Mouse (Mus musculus): ENCODE data around the gene Gm19402. TPM values are rescaled to one million over a fixed set of nuclear protein-coding genes. Genes with fewer than 3 reads are reported as not detected.

Gene Gm19402
- not detected for total RNA-seq (2023)

GRCm38 (mm10) chr10:77690356-77690807 is at the start of gene Gm19402:
TSS of gene Gm19402 (minus strand) at chr10:77690757.

DNA sequence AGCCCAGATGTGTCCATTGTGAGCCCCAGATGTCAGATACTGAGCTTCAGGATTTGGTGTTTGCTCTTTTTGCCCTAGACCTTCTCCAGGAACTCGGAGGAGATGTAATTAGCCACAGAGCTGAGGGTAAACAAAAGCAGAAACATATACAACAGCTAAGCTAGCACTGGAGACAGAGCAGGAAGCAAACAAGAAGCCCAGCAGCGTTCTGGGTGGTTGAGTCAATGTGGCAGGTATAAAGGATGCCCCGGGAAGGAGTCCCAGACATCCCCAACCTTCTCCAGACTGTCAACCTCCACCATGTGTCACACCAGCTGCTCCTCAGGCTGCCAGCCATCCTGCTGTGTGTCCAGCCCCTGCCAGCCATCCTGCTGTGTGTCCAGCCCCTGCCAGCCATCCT is 35.6 kb upstream of the Gm19402 start, which contains the start of gene Gm10100:
Gene Gm10100 (plus strand): TSS at position 301 of the 400 bp plus-strand sequence.

DNA sequence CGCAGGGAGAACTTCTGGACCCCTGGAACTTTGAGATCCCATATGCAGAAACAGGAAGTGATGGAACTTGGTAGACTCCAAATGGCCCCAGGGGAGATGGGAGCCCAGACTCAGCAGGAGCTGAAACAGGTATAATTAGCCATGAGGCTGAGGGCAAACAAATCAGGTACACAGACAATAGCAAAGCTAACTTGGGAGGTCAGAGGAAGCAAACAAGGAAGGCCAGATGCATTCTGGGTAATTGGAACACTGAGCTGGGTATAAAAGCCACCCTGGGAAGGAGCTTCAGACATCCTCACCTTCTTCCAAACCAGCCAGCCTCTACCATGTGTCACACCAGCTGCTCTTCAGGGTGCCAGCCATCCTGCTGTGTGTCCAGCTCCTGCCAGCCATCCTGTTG is 29.7 kb upstream of the Gm19402 start, which contains the start of gene Krtap12-1:
Gene Krtap12-1 (plus strand): TSS at position 301 of the 400 bp plus-strand sequence.

DNA sequence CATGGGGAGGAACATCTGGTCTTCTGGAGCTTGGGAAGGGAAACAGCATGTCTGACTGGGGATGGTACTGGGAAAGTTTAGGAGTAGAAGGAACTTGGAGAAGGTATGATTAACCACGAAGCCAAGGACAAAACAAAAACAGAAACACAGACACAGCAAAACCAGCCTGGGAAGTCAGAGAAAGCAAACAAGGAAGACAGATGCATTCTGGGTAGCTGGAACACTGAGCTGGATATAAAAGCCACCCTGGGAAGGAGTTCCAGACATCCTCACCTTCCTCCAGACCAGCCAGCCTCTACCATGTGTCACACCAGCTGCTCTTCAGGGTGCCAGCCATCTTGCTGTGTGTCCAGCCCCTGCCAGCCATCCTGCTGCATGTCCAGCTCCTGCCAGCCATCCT is 24.9 kb upstream of the Gm19402 start, which contains the start of gene Gm10142:
Gene Gm10142 (plus strand): TSS at position 301 of the 400 bp plus-strand sequence.

GRCm38 (mm10) chr10:77711157-77711556 is 20.6 kb upstream of the Gm19402 start, which contains the start of gene Gm10024:
TSS of gene Gm10024 (plus strand) at chr10:77711457.

DNA sequence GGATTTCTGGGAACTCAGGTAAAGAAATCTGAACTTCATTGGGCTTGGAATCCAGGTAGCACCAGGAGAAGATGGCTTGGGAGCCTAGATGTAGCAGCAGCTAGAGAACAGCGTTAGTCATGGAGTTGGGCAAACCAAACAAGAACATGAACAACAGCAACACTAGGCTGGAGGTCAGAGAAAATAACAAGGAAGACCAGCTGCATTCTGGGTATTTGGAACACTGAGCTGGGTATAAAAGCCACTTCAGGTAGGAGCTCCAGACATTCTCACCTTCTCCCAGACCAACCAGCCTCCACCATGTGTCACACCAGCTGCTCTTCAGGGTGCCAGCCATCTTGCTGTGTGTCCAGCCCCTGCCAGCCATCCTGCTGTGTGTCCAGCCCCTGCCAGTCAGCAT is 15.8 kb upstream of the Gm19402 start, which contains the start of gene Gm10272:
Gene Gm10272 (plus strand): TSS at position 301 of the 400 bp plus-strand sequence.

GRCm38 (mm10) chr10:77697133-77697532 is 6.6 kb upstream of the Gm19402 start, which contains the start of gene Gm9508:
TSS of gene Gm9508 (minus strand) at chr10:77697233.

DNA sequence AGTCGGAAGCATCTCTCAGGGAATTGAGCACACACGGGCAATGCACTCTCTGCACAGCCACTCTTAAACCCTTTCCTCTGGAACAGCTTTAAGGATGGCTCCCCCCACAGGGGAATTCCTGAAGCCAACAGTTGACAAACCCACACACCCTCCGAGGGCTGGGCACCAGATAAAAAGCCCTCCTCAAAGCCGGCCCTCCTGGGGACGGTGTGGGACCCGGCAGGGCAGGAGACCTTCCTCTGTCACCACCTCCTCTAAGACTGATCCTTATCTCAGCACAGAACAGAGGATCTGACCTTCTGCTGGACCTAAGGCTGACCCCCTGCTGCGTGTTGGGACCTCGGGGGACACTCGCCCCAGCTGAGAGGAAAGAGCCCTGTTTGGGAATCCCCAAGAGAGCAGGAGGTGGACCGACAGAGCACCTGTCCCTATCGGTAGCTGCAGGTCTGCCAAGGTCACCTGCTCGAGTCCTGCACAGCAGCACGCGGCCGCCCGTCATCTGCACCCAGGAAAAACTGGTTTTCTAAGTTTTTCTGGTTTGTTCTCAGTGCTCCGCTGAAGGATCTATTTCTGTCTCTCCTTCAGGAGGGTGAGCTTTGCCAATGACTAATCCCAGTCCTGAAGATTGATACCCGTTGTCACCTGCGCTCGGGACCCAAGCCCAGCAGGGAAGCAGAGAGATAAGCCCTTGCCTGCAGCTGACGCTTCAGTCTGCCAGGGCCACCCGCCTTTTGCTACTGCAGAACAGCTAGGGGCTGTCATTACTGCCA is 4.5 kb downstream of the Gm19402 start, which contains the start of gene Tspear:
Gene Tspear (plus strand): TSS at position 675 of the 770 bp plus-strand sequence.

Other genes with a start within 250 kb of the Gm19402 start
- gene Fam207a, start 175.0 kb downstream of the Gm19402 start, total RNA-seq (2023) = 10 to 100 TPM; 14.1 to 14.8 TPM
- gene Itgb2, start 160.5 kb downstream of the Gm19402 start, total RNA-seq (2023) = 100 to 1,000 TPM; 864 to 906 TPM
- 10 to 100 TPM; 84.8 to 91.5 TPM for gene Pttg1ip, start 109.0 kb downstream of the Gm19402 start, total RNA-seq (2023)
- gene Sumo3, start 84.7 kb downstream of the Gm19402 start, total RNA-seq (2023) = 10 to 100 TPM; 53.3 to 62.0 TPM
- not detected for gene Gm49325, start 84.6 kb downstream of the Gm19402 start, total RNA-seq (2023)
- 10 to 100 TPM; 31.4 to 37.3 TPM for gene Ube2g2, start 68.5 kb downstream of the Gm19402 start, total RNA-seq (2023)
- gene Tspear, start 4.2 kb downstream of the Gm19402 start, total RNA-seq (2023) = not detected
- gene Gm9508, start 6.5 kb upstream of the Gm19402 start, total RNA-seq (2023) = not detected
- not detected for gene Gm10272, start 15.9 kb upstream of the Gm19402 start, total RNA-seq (2023)
- not detected for gene Gm10024, start 20.7 kb upstream of the Gm19402 start, total RNA-seq (2023)
- gene Gm10142, start 25.1 kb upstream of the Gm19402 start, total RNA-seq (2023) = not detected
- gene Krtap12-1, start 29.8 kb upstream of the Gm19402 start, total RNA-seq (2023) = not detected
- not detected for gene Gm10100, start 35.7 kb upstream of the Gm19402 start, total RNA-seq (2023)
- not detected for gene Gm18596, start 51.9 kb upstream of the Gm19402 start, total RNA-seq (2023)
- not detected for gene Gm9736, start 60.6 kb upstream of the Gm19402 start, total RNA-seq (2023)
- gene Gm3233, start 68.9 kb upstream of the Gm19402 start, total RNA-seq (2023) = not detected
- not detected for gene Gm3238, start 80.6 kb upstream of the Gm19402 start, total RNA-seq (2023)
- not detected for gene Gm7138, start 86.2 kb upstream of the Gm19402 start, total RNA-seq (2023)
- not detected for gene Gm3250, start 91.8 kb upstream of the Gm19402 start, total RNA-seq (2023)
- not detected for gene Gm7137, start 97.4 kb upstream of the Gm19402 start, total RNA-seq (2023)
- not detected for gene Gm9639, start 104.3 kb upstream of the Gm19402 start, total RNA-seq (2023)
- not detected for gene Gm19668, start 108.4 kb upstream of the Gm19402 start, total RNA-seq (2023)
- not detected for gene Gm9507, start 121.1 kb upstream of the Gm19402 start, total RNA-seq (2023)
- gene Gm2696, start 123.9 kb upstream of the Gm19402 start, total RNA-seq (2023) = not detected
- gene Krtap10-4, start 136.3 kb upstream of the Gm19402 start, total RNA-seq (2023) = not detected
- gene Krtap10-10, start 145.2 kb upstream of the Gm19402 start, total RNA-seq (2023) = not detected
- gene Gm36176, start 156.0 kb upstream of the Gm19402 start, total RNA-seq (2023) = not detected
- gene Gm10318, start 162.1 kb upstream of the Gm19402 start, total RNA-seq (2023) = not detected
- not detected for gene Gm3285, start 171.2 kb upstream of the Gm19402 start, total RNA-seq (2023)
- under 1 TPM; 0.11 to 0.31 TPM for gene Lrrc3, start 211.8 kb upstream of the Gm19402 start, total RNA-seq (2023)